Mouse (Mus musculus) CH12.LX (cell line): ENCODE data around the gene Lrmda. TPM values are rescaled to one million over a fixed set of nuclear protein-coding genes. Genes with fewer than 3 reads are reported as not detected.

Experiments
- DNase-seq: peaks from one replicate; pipeline ENCODE4 v3.0.0-alpha.2; 2013; ENCODE audit errors: extremely low read depth
- H3K27ac ChIP-seq: 2 replicates; pipeline ENCODE4 v1.5.1; 2012; ENCODE audit warnings: low read depth, mild to moderate bottlenecking, control low read depth, moderate library complexity; ENCODE audit not compliant: insufficient read depth
- H3K27me3 ChIP-seq: replicated peaks from 2 replicates; pipeline ENCODE3; 2012; ENCODE audit warnings: inconsistent platforms
- H3K36me3 ChIP-seq, 2 experiments: replicated peaks in 1 of 2; 2 replicates each; pipeline versions ENCODE3 to v1.6.1; 2012; ENCODE audit warnings: inconsistent platforms in 1 of 2, low read length in 1 of 2, mild to moderate bottlenecking in 1 of 2, mixed read lengths in 1 of 2, moderate library complexity in 1 of 2; ENCODE audit not compliant: control insufficient read depth in 1 of 2, insufficient read depth in 1 of 2
- H3K4me1 ChIP-seq, 2 experiments: 2 replicates each; pipeline ENCODE4 v1.6.1; 2012; ENCODE audit warnings: inconsistent platforms in 1 of 2, moderate library complexity in 1 of 2; ENCODE audit not compliant: insufficient read depth in 2 of 2, control insufficient read depth in 1 of 2
- H3K4me2 ChIP-seq: 2 replicates; pipeline ENCODE4 v1.6.1; 2012; ENCODE audit warnings: low read depth, mild to moderate bottlenecking, control low read depth; ENCODE audit not compliant: poor library complexity, insufficient read depth, severe bottlenecking
- H3K4me3 ChIP-seq, 3 experiments: fragments of 150-350 bp in 1 of 3; sonication (generic) in 1 of 3; replicated peaks in 1 of 3; 2 replicates each; pipeline versions ENCODE3 to v1.5.1; 2011 to 2012; ENCODE audit warnings: low read depth in 2 of 3, low read length in 2 of 3, mild to moderate bottlenecking in 2 of 3, moderate library complexity in 2 of 3, control low read depth in 1 of 3, improper control_type of control experiment in 1 of 3, inconsistent platforms in 1 of 3, mixed read lengths in 1 of 3; ENCODE audit not compliant: poor library complexity in 1 of 3
- H3K79me2 ChIP-seq: replicated peaks from 2 replicates; pipeline ENCODE4 v1.6.1; 2012; ENCODE audit warnings: mild to moderate bottlenecking, moderate library complexity; ENCODE audit not compliant: control insufficient read depth, poor library complexity, insufficient read depth, severe bottlenecking; ENCODE audit errors: extremely low read depth
- H3K9ac ChIP-seq: 2 replicates; pipeline ENCODE4 v1.6.1; 2012; ENCODE audit warnings: low read depth, mild to moderate bottlenecking, control low read depth, moderate library complexity; ENCODE audit not compliant: insufficient read depth
- H3K9me3 ChIP-seq: replicated peaks from 2 replicates; pipeline ENCODE3; 2012; ENCODE audit warnings: low read length, inconsistent platforms, mixed read lengths
- CHD2 ChIP-seq: IDR thresholded peaks from 2 replicates; pipeline ENCODE4 v1.6.1; 2011; ENCODE audit warnings: low read length, improper control_type of control experiment
- CTCF ChIP-seq, 2 experiments: IDR thresholded peaks in 1 of 2; conservative IDR thresholded peaks in 1 of 2; 2 replicates each; pipeline ENCODE4 v1.5.1; 2011 to 2012; ENCODE audit warnings: low read depth in 2 of 2, low read length in 2 of 2, improper control_type of control experiment in 1 of 2, inconsistent platforms in 1 of 2, mild to moderate bottlenecking in 1 of 2, moderate library complexity in 1 of 2
- E2F4 ChIP-seq: IDR thresholded peaks from 2 replicates; pipeline ENCODE4 v1.6.1; 2011; ENCODE audit warnings: low read depth, low read length, improper control_type of control experiment; ENCODE audit not compliant: insufficient replicate concordance
- ELF1 ChIP-seq: IDR thresholded peaks from 2 replicates; pipeline ENCODE4 v1.6.1; 2014; ENCODE audit warnings: low read depth, mild to moderate bottlenecking, inconsistent platforms, low read length, improper control_type of control experiment
- GABPA ChIP-seq: IDR thresholded peaks from 2 replicates; pipeline ENCODE4 v1.6.1; 2012; ENCODE audit warnings: low read depth, low read length, improper control_type of control experiment, inconsistent platforms; ENCODE audit not compliant: insufficient replicate concordance
- HCFC1 ChIP-seq: IDR thresholded peaks from 2 replicates; pipeline ENCODE4 v1.6.1; 2012; ENCODE audit warnings: low read depth, mild to moderate bottlenecking, inconsistent platforms, low read length, improper control_type of control experiment
- JUN ChIP-seq: IDR thresholded peaks from 2 replicates; pipeline ENCODE4 v1.6.1; 2011; ENCODE audit warnings: low read depth, mild to moderate bottlenecking, low read length, improper control_type of control experiment, moderate library complexity; ENCODE audit not compliant: insufficient read depth
- JUND ChIP-seq: conservative IDR thresholded peaks from 2 replicates; pipeline ENCODE4 v1.6.1; 2011; ENCODE audit warnings: low read depth, low read length, improper control_type of control experiment
- KAT2A ChIP-seq: IDR thresholded peaks from 2 replicates; pipeline ENCODE4 v1.6.1; 2012; ENCODE audit warnings: low read length, improper control_type of control experiment, inconsistent platforms; ENCODE audit not compliant: insufficient replicate concordance
- MAX ChIP-seq: IDR thresholded peaks from 2 replicates; pipeline ENCODE4 v1.6.1; 2011; ENCODE audit warnings: low read length, improper control_type of control experiment
- MAZ ChIP-seq: IDR thresholded peaks from 2 replicates; pipeline ENCODE4 v1.6.1; 2012; ENCODE audit warnings: low read depth, mild to moderate bottlenecking, inconsistent platforms, low read length, improper control_type of control experiment, moderate library complexity
- MXI1 ChIP-seq: IDR thresholded peaks from 2 replicates; pipeline ENCODE4 v1.6.1; 2011; ENCODE audit warnings: mild to moderate bottlenecking, low read depth, low read length, improper control_type of control experiment
- NELFE ChIP-seq: IDR thresholded peaks from 2 replicates; pipeline ENCODE4 v1.6.1; 2011; ENCODE audit warnings: low read depth, low read length, improper control_type of control experiment
- POLR2A ChIP-seq: IDR thresholded peaks from 2 replicates; pipeline ENCODE4 v1.6.1; 2011; ENCODE audit warnings: low read depth, mild to moderate bottlenecking, improper control_type of control experiment, low read length
- POLR2AphosphoS2 ChIP-seq: IDR thresholded peaks from 2 replicates; pipeline ENCODE4 v1.6.1; 2011; ENCODE audit warnings: low read depth, low read length, improper control_type of control experiment
- RCOR1 ChIP-seq: conservative IDR thresholded peaks from 2 replicates; pipeline ENCODE4 v1.6.1; 2012; ENCODE audit warnings: low read depth, mild to moderate bottlenecking, inconsistent platforms, low read length, improper control_type of control experiment
- SIN3A ChIP-seq: IDR thresholded peaks from 2 replicates; pipeline ENCODE4 v1.6.1; 2012; ENCODE audit warnings: low read length, improper control_type of control experiment, inconsistent platforms
- SMC3 ChIP-seq: IDR thresholded peaks from 2 replicates; pipeline ENCODE4 v1.6.1; 2011; ENCODE audit warnings: low read depth, low read length, improper control_type of control experiment
- TCF12 ChIP-seq: IDR thresholded peaks from 2 replicates; pipeline ENCODE4 v1.6.1; 2014; ENCODE audit warnings: low read depth, mild to moderate bottlenecking, inconsistent platforms, low read length, improper control_type of control experiment
- UBTF ChIP-seq: IDR thresholded peaks from 2 replicates; pipeline ENCODE4 v1.6.1; 2012; ENCODE audit warnings: low read depth, mild to moderate bottlenecking, inconsistent platforms, low read length, improper control_type of control experiment, moderate library complexity
- USF1 ChIP-seq: IDR thresholded peaks from 2 replicates; pipeline ENCODE4 v1.6.1; 2014; ENCODE audit warnings: low read depth, mild to moderate bottlenecking, inconsistent platforms, low read length, improper control_type of control experiment
- ZC3H11A ChIP-seq: IDR thresholded peaks from 2 replicates; pipeline ENCODE4 v1.6.1; 2012; ENCODE audit warnings: low read depth, mild to moderate bottlenecking, inconsistent platforms, low read length, improper control_type of control experiment
- ZKSCAN1 ChIP-seq: IDR thresholded peaks from 2 replicates; pipeline ENCODE4 v1.6.1; 2012; ENCODE audit warnings: low read depth, inconsistent platforms, low read length, improper control_type of control experiment, borderline replicate concordance
- ZMIZ1 ChIP-seq: IDR thresholded peaks from 2 replicates; pipeline ENCODE4 v1.6.1; 2012; ENCODE audit warnings: low read depth, mild to moderate bottlenecking, inconsistent platforms, low read length, improper control_type of control experiment
- dilution Hi-C: fragments of 300-500 bp; cut with MboI; formaldehyde crosslinking; loops from 2 replicates; pipeline ENCODE4 v1.14.3; 2020; ENCODE audit warnings: low sequenced_read_pairs; ENCODE audit not compliant: extremely low pct_unique_long_range_greater_than_20kb, extremely low pct_ligation_motif_present
- in situ Hi-C: fragments of 300-500 bp; cut with MboI; formaldehyde crosslinking; loops from 3 replicates; pipeline ENCODE4 v1.14.3; 2019; ENCODE audit warnings: low sequenced_read_pairs, low pct_ligation_motif_present, low pct_unique_long_range_greater_than_20kb, mixed read lengths
- polyA plus RNA-seq: library from polyadenylated mRNA; unstranded; fragments of >175 nt; gene quantifications from 2 replicates; pipeline ENCODE4 v1.2.1, GENCODE M21; 2012; ENCODE audit warnings: low read depth; ENCODE audit not compliant: insufficient read length
- total RNA-seq, 2 experiments: library from RNA; depleted of rRNA; stranded (reverse); fragments of 300-350 nt in 1 of 2; fragments of >200 nt in 1 of 2; gene quantifications; 2 replicates each; pipeline ENCODE4 v1.2.3; 2012 to 2014

Gene Lrmda
- total and polyA plus RNA-seq, 3 experiments, result 0.89 to 3.7 (median 1.9) TPM

DNA sequence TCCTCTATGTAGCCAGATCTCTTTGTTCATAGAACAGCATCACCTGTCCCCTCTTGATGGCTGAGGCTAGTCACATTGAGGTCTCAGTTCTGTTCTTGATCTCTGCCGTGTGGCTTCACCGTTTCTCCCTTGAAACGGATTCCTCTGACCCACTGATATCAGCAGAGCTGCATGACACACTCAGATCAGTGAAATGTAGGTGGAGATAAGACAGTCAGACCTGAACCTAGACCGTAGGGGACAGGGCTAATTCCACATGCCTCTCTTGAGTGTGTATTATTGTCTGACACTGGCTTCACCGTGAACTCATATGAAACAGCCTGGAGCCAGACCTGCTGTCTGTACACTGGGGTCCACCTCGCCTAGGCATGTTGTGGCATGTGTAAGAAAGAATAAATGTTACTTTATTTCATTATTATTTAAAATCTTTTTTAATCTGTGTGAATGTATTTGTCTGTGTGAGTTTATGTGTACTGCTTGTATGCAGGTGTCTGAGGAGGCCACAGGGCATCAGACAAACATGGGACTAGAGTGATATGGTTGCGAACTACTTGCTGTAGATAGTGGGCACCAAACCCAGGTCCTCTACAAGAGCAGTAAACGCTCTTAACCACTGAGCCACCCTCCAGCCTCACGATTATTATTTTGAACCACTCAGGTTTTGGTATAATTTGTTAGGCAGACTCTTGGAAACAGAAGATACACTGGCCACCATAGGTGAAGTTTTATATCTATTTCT is 42.8 kb downstream of the Lrmda start:
- TF ChIP-seq E2F4 (no peak), POLR2AphosphoS2 (no peak), MXI1 (no peak), RCOR1 (no peak), TCF12 (no peak), SIN3A (no peak), NELFE (no peak), MAX (no peak), UBTF (no peak), CHD2 (no peak), MAZ (no peak)
- TF ChIP-seq, all 38 proteins: peak for 0
- Histone ChIP-seq H3K9me3 (no peaks in the 10 kb centered on the region), H3K36me3 (no peaks in the 10 kb centered on the region), H3K4me1 (no peaks in the 10 kb centered on the region), H3K27me3 (no peaks in the 10 kb centered on the region), H3K27ac (no peak overlapping the region), H3K4me3 (no peak overlapping the region), H3K4me2 (no peak overlapping the region), H3K79me2 (no peaks in the 10 kb centered on the region), H3K9ac (no peak overlapping the region)
- DNase-seq, result no peak
- dilution Hi-C loops, result no loop called here
- in situ Hi-C loops, result no loop called here

DNA sequence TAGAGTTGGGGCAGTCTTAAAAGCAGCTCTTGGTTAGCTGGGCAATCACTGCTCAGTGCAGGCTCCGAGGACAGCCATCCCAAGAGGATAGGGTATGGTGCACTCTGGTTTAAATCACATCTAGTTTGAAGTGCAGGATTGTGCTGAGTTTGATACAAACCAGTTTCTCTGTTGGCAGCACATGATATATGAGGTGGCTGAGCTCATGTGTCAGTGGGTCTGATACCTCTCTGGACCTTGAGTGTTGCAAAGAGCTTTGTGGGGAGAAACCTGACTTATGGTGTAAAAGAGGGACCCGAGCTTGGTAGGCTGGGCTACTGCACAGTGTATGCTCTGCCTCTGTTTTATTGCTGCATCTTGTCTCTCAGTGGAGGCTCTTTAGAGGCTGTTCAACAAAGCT is 49.7 kb downstream of the Lrmda start:
- TF ChIP-seq ZKSCAN1 (no peak), POLR2AphosphoS2 (no peak), JUN (no peak), ZMIZ1 (no peak), KAT2A (no peak), ELF1 (no peak), USF1 (no peak), POLR2A (no peak), ZC3H11A (no peak), HCFC1 (no peak), SMC3 (no peak), GABPA (no peak), CTCF (conservative IDR thresholded peaks at IDR 0.05 in 1 of 2, IDR thresholded peaks at IDR 0.05 in 1 of 2; ENCODE audit: low read depth in 2 of 2, low read length in 2 of 2) (no peak), CHD2 (no peak), MAX (no peak), E2F4 (no peak), JUND (no peak)
- Histone ChIP-seq H3K36me3 (no peaks in the 10 kb centered on the region), H3K9ac (no peak overlapping the region), H3K9me3 (no peaks in the 10 kb centered on the region), H3K4me3 (no peak overlapping the region), H3K27me3 (no peaks in the 10 kb centered on the region), H3K4me2 (no peak overlapping the region), H3K27ac (no peak overlapping the region), H3K79me2 (no peaks in the 10 kb centered on the region), H3K4me1 (no peaks in the 10 kb centered on the region)
- no peak for DNase-seq
- in situ Hi-C loops, result no loop called here
- dilution Hi-C loops, result no loop called here
